Mouse (Mus musculus): ENCODE data around the gene Nek7.

GRCm38 (mm10) chr1:138587812-138588211 is 32.1 kb downstream of the Nek7 start:
- no peak for TF ChIP-seq CTCF (IDR thresholded peaks at IDR 0.05; ENCODE audit: low read depth, low read length)
- TF ChIP-seq POLR2A (IDR thresholded peaks at IDR 0.05; ENCODE audit: insufficient read depth, low read length) = no peak
